Mouse (Mus musculus) embryonic facial prominence, embryonic 14.5 days (tissue): ENCODE measurements around the gene Dop1b. TPM values are rescaled to one million over a fixed set of nuclear protein-coding genes. Genes with fewer than 3 reads are reported as not detected.
"Not testable (repeated sequence)": the region's sequence is repeated elsewhere in the genome, so short reads cannot be mapped to it uniquely, and the experiment has no call there.

Experiments
- ATAC-seq: fragments of 200-750 bp; cut with Nextera tagmentation; 2 replicates; pipeline ENCODE4 v1.8.0; 2017; ENCODE audit warnings: low read depth, moderate number of reproducible peaks, moderate TSS enrichment
- DNase-seq: peaks from one replicate; pipeline ENCODE4 v3.0.0-alpha.2; 2015; ENCODE audit warnings: low spot score
- H3K27ac ChIP-seq: fragments of 300-500 bp; sonication (generic); replicated peaks from 2 replicates; pipeline ENCODE4 v1.5.1; 2014; ENCODE audit warnings: low read depth, mild to moderate bottlenecking, low read length, moderate library complexity
- H3K27me3 ChIP-seq: fragments of 300-500 bp; sonication (generic); replicated peaks from 2 replicates; pipeline ENCODE4 v1.6.1; 2014; ENCODE audit warnings: low read length; ENCODE audit not compliant: control insufficient read depth, insufficient read depth
- H3K36me3 ChIP-seq: fragments of 300-500 bp; sonication (generic); 2 replicates; pipeline ENCODE4 v1.6.1; 2014; ENCODE audit warnings: low read length, mixed read lengths; ENCODE audit not compliant: control insufficient read depth, insufficient read depth
- H3K4me1 ChIP-seq: fragments of 300-500 bp; sonication (generic); 2 replicates; pipeline ENCODE4 v1.6.1; 2014; ENCODE audit warnings: antibody characterized with exemption, low read length; ENCODE audit not compliant: control insufficient read depth, insufficient read depth
- H3K4me2 ChIP-seq: fragments of 300-500 bp; sonication (generic); 2 replicates; pipeline ENCODE4 v1.6.1; 2014; ENCODE audit warnings: low read depth, mild to moderate bottlenecking, low read length, moderate library complexity, mixed read lengths
- H3K4me3 ChIP-seq: fragments of 300-500 bp; sonication (generic); 2 replicates; pipeline ENCODE4 v1.5.1; 2014; ENCODE audit warnings: low read depth, mild to moderate bottlenecking, low read length
- H3K9ac ChIP-seq: fragments of 300-500 bp; sonication (generic); 2 replicates; pipeline ENCODE4 v1.6.1; 2014; ENCODE audit warnings: low read depth, mild to moderate bottlenecking, low read length, moderate library complexity, mixed read lengths
- H3K9me3 ChIP-seq: fragments of 300-500 bp; sonication (generic); 2 replicates; pipeline ENCODE4 v1.6.1; 2016; ENCODE audit warnings: low read length; ENCODE audit not compliant: control insufficient read depth
- WGBS: fragments of 180-500 bp; shearing (Covaris S2); extraction: QIAGEN DNeasy Blood & Tissue Kit; methylation state at CpG from one replicate; pipeline ENCODE4 v1.1.7; 2014; 5-methylcytosine and 5-hydroxymethylcytosine counted together
- polyA plus RNA-seq: library from polyadenylated mRNA; unstranded; fragments of >200 nt; fragmentation: Nextera tagmentation; extraction: Ambion mirVana; gene quantifications from 2 replicates; pipeline ENCODE4 v1.2.1, GENCODE M21; 2014

Dop1b gene
- polyA plus RNA-seq, 1 experiment from 2014 or later, result 14.0 TPM

DNA sequence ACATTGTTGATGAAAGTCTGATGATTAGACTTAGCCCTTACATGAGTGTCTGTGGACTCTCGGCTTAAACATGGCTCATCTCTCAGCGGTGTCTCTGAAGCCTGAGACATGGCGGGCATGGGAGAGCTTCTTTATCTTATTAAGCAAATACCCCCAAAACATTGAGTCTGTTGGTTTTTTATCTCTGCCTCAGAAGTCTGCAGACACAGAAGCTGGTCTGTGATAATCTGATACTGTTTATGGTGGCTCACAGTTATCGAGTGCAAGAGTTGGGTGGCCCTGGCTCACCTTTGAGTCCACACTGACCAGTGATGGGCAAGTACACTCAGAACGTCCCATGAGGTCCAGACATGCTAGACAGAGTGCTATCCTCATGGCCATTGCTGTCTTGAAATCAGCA is 63.0 kb downstream of the Dop1b start:
- 70% methylated on average over 5 of the region's 5 CpGs for WGBS
- ATAC-seq, result no peak

DNA sequence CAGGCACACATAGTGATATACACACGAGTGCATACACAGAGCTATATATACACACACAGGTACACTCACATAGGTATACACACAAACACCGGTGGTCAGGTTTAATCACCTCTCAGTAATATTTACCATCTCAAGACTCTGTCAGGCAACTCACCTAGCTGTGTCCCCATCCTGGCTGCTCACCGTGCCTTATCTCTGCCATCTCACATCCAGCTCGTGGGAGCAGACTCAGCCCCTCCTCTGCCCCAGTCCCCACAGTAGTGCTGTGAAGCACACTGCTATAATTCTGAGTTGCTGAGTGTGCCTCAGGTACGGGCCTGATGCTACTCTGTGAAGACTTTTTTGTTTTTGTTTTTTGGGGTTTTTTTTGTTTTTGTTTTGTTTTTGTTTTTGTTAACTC is 64.8 kb downstream of the Dop1b start:
- Histone ChIP-seq H3K36me3 (peaks cover 5% of the 10 kb centered on the region; the same call in 1 of the 2 replicates), H3K4me1 (no peaks in the 10 kb centered on the region), H3K4me2 (no peak overlapping the region), H3K9me3 (no peaks in the 10 kb centered on the region), H3K9ac (no peak overlapping the region), H3K27me3 (no peaks in the 10 kb centered on the region), H3K27ac (no peak overlapping the region), H3K4me3 (no peak overlapping the region)
- ATAC-seq (no peak), DNase-seq (no peak)
- WGBS, result 79% methylated on average over 5 of the region's 5 CpGs

More for the DNA sequence above, 63.0 kb downstream of the Dop1b start:
- H3K27ac ChIP-seq, result no peak overlapping the region
- peaks cover 11% of the 10 kb centered on the region for H3K36me3 ChIP-seq
- no peaks in the 10 kb centered on the region for H3K9me3 ChIP-seq
- no peaks in the 10 kb centered on the region for H3K27me3 ChIP-seq
- no peak for DNase-seq
- H3K4me1 ChIP-seq, result no peaks in the 10 kb centered on the region
- no peak overlapping the region for H3K9ac ChIP-seq
- H3K4me2 ChIP-seq, result no peak overlapping the region
- no peak overlapping the region for H3K4me3 ChIP-seq

DNA sequence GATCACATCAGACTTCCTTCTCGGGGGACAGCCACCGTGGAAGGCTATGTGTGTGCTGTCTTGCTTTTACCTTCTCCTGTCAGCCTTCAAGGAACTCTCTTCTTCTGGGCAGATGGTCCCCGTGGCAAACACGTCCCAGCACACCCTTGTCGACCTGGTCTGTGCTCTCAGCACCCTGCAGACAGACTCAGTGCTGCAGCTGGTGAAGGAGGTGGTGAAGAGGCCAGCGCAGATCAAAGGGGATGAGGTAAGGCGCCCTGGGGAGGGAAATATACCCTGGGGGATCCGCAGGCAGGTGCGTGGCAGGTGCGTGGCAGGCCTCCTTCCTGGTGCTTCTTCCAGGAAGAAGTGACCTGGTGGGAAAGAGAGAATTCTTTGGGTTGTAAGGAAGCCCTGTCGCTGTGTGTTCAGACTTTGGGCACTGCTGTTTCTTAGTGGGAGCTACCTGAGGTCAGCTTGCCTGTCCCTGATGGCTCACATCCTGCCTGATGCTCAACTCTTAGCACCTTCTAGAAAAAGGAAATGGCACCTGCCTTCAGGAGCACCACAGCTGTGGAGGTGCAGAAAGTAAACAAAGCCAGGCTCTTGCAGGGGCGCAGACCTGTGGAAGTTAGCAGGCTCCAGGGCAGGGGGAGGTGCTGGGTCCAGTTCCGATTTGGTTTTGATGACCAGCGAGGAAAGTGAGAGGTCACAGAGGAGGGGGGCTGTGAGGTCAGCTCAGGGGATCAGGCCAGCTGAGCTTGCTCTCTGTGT is 65.7 kb downstream of the Dop1b start:
- no peaks in the 10 kb centered on the region for H3K27me3 ChIP-seq
- 57% methylated on average over 14 of the region's 14 CpGs for WGBS
- no peaks in the 10 kb centered on the region for H3K9me3 ChIP-seq
- no peak overlapping the region for H3K4me3 ChIP-seq
- H3K36me3 ChIP-seq, result peaks cover 5% of the 10 kb centered on the region; the same call in 1 of the 2 replicates
- no peak for ATAC-seq
- H3K4me2 ChIP-seq, result no peak overlapping the region
- H3K9ac ChIP-seq, result no peak overlapping the region
- DNase-seq, result no peak
- H3K4me1 ChIP-seq, result no peaks in the 10 kb centered on the region
- no peak overlapping the region for H3K27ac ChIP-seq

- WGBS, result 86% methylated on average over 4 of the region's 4 CpGs
- not testable (repeated sequence) for H3K4me3 ChIP-seq, H3K4me2 ChIP-seq, H3K27me3 ChIP-seq, H3K9ac ChIP-seq, H3K36me3 ChIP-seq, ATAC-seq, H3K4me1 ChIP-seq, H3K27ac ChIP-seq, H3K9me3 ChIP-seq, DNase-seq
Observed at GRCm38 (mm10) chr16:93778393-93778792, 66.7 kb downstream of the Dop1b start.

DNA sequence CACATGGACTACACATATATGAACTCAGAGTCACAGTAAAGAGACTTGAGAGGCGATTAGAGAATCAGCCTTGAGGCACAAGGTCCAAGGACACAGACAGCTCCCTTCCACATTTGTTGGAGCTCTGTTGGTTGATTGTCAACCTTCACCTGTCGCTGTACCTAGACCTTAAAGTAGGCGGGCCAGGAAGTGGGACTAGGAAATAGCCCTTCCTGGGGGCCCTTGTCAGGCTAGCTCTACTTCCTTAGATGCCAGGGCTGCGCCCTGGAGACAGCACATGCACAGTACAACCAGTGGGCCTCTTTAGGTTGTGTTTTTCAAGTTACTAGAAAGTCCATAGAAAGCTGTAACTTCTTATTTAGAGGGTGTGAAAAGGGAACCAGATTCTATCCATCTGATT is 67.8 kb downstream of the Dop1b start:
- no peak for DNase-seq
- Histone ChIP-seq H3K4me1 (no peaks in the 10 kb centered on the region), H3K9me3 (peaks cover 6% of the 10 kb centered on the region; the same call in 1 of the 2 replicates), H3K9ac (no peak overlapping the region), H3K36me3 (peaks cover 12% of the 10 kb centered on the region; the same call in 1 of the 2 replicates), H3K27me3 (no peaks in the 10 kb centered on the region), H3K4me2 (no peak overlapping the region), H3K27ac (no peak overlapping the region), H3K4me3 (no peak overlapping the region)
- no peak for ATAC-seq
- WGBS, result 84% methylated on average over 4 of the region's 4 CpGs

DNA sequence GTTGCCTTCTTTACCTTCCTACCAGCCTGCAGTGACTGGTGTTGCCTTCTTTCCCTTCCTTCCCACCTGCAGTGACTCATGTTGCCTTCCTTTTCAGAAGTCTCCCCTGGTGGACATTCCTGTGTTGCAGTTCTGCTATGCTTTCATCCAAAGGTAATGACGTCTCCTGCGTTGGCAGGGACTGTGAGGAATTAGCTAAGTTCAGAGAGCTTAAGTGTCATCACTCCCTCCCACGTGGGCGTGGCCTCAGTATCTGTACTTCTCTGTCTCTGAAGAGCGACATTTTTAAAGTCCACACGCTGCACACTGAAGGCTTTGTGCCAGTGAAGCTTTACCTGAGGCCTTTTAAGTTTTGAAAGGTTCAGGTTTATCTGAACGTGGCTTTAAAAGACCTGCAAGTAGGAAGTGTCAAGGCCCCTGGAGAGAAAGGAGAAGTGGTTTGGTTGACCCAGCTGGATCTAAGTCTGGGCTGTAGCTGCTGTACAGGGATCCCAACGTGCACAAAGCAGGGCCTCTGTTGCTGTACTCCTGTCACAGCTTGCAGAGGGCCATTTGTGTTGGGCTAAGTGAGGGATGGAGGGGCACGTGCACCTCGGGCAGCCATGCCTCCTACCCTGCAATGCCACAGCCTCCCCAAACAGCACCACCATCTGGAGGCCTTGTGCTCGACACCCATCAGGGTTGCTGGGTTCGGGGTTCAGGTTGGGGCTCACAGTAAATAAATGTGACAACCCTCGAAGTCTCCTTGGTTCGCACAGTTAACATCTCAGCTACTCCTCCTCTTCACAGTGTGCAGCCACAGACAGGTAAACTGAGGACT is 69.2 kb downstream of the Dop1b start:
- peaks cover 12% of the 10 kb centered on the region; the same call in 1 of the 2 replicates for H3K36me3 ChIP-seq
- H3K4me3 ChIP-seq, result no peak overlapping the region
- no peak overlapping the region for H3K4me2 ChIP-seq
- ATAC-seq (no peak), DNase-seq (peak; percentile 63)
- no peaks in the 10 kb centered on the region for H3K4me1 ChIP-seq
- H3K9me3 ChIP-seq, result peaks cover 6% of the 10 kb centered on the region; the same call in 1 of the 2 replicates
- WGBS, result 52% methylated on average over 14 of the region's 14 CpGs
- no peaks in the 10 kb centered on the region for H3K27me3 ChIP-seq
- no peak overlapping the region for H3K27ac ChIP-seq
- H3K9ac ChIP-seq, result peak overlapping the region; percentile 37; the same call in 1 of the 2 replicates

- Histone ChIP-seq H3K27ac (no peak overlapping the region), H3K9ac (no peak overlapping the region), H3K9me3 (peaks cover 6% of the 10 kb centered on the region; the same call in 1 of the 2 replicates), H3K4me1 (no peaks in the 10 kb centered on the region; the same call in 1 of the 2 replicates), H3K27me3 (no peaks in the 10 kb centered on the region), H3K4me2 (no peak overlapping the region), H3K36me3 (peaks cover 7% of the 10 kb centered on the region; the same call in 1 of the 2 replicates), H3K4me3 (no peak overlapping the region)
- 93% methylated on average over 7 of the region's 7 CpGs for WGBS
- no peak for ATAC-seq
- no peak for DNase-seq
Observed at GRCm38 (mm10) chr16:93784175-93784574, 72.5 kb downstream of the Dop1b start.

DNA sequence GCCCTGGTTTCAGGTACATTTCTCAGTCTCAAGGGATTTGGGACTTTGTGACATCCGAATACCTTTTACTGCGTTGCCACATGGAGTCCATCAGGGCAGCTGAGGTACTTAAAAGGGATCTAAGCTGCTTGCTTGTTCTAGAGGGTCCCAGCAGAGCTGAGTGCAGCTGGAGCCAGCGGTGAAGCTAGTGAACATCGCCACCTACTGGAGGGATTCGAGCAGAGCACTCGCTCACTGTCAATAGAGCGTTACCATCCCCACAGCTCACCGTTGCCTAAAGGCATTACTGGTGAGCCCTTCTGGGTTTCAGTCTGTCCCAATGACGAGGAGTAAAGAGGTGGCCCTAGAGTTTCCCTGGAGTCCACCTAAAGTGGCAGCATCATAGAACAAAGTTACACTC is 74.1 kb downstream of the Dop1b start:
- Histone ChIP-seq H3K4me3 (no peak overlapping the region), H3K4me1 (peaks cover 3% of the 10 kb centered on the region), H3K9ac (no peak overlapping the region), H3K27me3 (no peaks in the 10 kb centered on the region), H3K4me2 (no peak overlapping the region), H3K36me3 (peaks cover 7% of the 10 kb centered on the region; the same call in 1 of the 2 replicates), H3K27ac (no peak overlapping the region), H3K9me3 (peaks cover 6% of the 10 kb centered on the region; the same call in 1 of the 2 replicates)
- ATAC-seq (peak; percentile 90), DNase-seq (peak; percentile 88)
- WGBS, result 5% methylated on average over 9 of the region's 9 CpGs
